Mouse (Mus musculus) frontal cortex, adult 2 months (tissue): ENCODE data around the gene Knl1. TPM values are rescaled to one million over a fixed set of nuclear protein-coding genes. Genes with fewer than 3 reads are reported as not detected.
A peak's percentile ranks its signal among the peaks of the same experiment; 100 is the strongest.

ENCODE experiments used
- DNase-seq, 2 experiments: peaks; one replicate each; pipeline ENCODE4 v3.0.0; 2022; ENCODE audit warnings: low spot score in 1 of 2; ENCODE audit errors: extremely low spot score in 1 of 2
- polyA plus RNA-seq: library from polyadenylated mRNA; depleted of rRNA; stranded (reverse); fragments of >200 nt; gene quantifications from 2 replicates; pipeline ENCODE4 v1.2.3, GENCODE M21; 2012

Knl1 gene
- polyA plus RNA-seq, 1 experiment: 0.06 TPM

DNA sequence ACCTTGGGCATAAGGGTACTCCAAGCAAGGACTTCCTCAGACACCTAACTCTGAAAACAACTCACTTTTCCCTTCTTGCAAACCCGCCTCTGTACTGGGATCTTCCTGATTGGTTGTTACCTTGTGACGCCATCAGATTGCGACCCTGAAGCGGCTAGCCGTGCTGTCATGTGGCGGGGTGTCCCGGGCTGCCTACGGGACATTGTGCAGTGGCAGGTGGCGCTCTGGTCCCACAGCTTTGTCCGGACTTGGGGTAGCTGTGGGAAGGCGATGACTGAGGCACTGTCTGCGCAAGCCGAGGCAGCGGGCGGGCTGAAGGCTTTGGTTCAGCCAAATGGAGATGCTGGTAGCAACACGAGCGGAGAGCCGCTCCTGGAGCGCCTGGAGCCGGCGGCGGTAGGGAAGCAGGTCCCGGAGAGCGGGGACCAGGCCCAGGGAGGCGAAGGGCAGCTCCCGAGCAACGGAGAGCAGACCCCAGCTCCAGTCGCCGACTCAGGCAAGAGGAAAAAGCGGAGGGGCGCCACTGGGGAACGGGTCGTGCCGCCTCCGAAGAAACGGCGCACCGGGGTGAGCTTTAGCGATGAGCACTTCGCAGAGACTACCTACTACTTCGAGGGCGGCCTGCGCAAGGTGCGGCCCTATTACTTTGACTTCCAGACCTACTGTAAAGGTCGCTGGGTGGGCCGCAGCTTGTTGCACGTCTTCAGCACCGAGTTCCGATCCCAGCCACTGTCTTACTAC is 12.1 kb upstream of the Knl1 start, which contains the start of gene Rpusd2:
Rpusd2 (plus strand) TSS at position 135 of the 741 bp plus-strand sequence.
- DNase-seq: peak; percentile 91 to 96

GRCm38 (mm10) chr2:119035397-119035745 is 11.5 kb upstream of the Knl1 start:
- no peak for DNase-seq

DNA sequence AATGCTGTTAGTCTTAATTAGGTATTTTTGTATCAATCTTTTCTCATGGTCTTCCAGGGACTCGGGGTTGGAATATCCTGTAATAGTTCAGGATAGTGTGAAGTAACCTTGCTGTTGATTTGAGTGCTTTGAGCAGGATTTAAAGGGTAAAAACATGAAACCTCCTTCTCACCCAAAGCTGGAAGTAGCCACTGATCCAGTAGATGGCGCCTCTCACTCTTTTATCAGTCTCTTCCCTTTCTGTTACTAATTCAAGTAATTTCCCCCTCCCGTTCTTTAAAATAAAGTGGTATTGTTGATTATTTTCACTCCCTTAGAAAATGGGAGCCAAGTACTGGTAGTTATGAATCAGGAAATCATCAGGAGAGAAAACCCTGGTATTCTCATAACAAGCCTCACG is 6.0 kb upstream of the Knl1 start:
- peak in 1 of 2 experiments; percentile 71 for DNase-seq

DNA sequence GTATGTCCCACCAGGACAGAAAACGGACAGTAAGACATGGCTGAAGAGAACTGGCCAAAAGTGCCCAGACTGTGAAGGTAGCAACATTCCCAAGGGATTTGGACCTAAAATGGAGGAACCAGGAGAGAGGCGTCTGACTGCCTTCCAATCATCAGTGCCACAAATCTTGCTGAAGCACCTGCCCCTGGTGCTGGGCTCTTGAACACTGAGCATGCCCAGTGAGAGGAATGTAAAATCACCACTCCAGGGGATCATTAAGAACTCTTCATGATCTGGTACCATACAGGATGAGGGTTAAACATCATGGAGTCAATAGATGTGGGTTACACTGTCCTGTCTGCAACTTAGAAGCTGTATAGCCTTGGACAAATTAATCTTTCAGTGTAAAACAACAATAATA is 1.8 kb upstream of the Knl1 start:
- no peak for DNase-seq

- no peak for DNase-seq
Measured at GRCm38 (mm10) chr2:119047849-119048248, 930 bp downstream of the Knl1 start.

- no peak for DNase-seq
Measured at GRCm38 (mm10) chr2:119050132-119050650, 3.3 kb downstream of the Knl1 start.

DNA sequence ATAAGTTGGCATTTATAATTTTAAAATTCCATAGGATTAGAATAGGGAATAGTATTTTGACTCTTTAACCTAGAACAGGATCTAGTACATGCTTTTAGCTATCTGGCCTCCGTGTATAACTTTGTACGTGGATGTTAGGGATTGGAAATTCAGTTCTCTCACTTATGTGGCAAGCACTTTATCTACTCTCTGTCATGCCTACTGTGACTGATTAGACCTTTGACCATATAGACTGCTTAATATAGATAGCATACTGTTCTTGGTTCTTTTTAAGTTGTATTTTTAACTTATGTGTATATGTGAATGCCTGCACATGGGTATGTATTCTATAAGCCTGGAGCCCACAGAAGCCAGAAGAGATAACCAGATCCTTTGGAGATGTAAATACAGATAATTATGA is 13.2 kb downstream of the Knl1 start:
- DNase-seq: no peak

GRCm38 (mm10) chr2:119072397-119072796 is 25.5 kb downstream of the Knl1 start:
- DNase-seq: no peak

DNA sequence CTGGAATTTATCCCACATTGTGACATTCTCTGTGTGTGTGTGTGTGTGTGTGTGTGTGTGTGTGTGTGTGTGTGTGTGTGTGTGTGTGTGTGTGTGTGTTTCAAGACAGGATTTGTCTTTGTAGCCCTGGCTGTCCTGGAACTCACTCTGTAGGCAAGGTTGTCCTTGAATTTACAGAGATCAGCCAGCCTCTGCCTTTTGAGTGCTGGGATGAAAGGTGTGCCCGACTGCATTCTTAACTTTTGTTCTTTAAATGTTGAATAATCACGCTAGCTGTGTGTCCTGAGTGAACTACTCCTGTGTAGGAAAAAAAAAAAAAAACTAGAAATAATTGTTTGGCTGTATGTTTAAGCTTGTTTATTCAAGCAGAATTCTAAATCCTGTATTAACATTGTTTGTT is 39.2 kb downstream of the Knl1 start:
- no peak for DNase-seq

- no peak for DNase-seq
Measured at GRCm38 (mm10) chr2:119101552-119101951, 54.6 kb downstream of the Knl1 start.

- DNase-seq: no peak
Measured at GRCm38 (mm10) chr2:119106583-119106982, 59.7 kb downstream of the Knl1 start.

DNA sequence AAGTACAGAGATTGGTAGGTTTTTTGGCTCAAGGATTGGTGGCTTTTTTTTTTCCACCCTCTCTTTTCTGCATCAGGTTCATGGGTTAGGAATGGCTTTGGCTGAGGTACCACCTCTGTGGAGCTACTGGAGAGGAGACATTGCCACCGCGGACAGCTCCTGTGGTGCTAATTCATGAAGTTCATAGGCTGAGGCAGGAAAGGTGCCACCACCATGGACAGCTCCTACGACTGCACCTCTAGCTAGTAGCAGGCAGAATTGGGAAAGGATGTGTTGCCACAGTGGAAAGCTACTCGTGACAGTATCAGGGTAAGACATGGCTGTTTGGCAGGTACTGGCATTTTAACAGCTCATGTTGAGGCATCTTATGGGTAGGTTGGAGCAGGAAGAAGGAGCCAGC is 61.6 kb downstream of the Knl1 start:
- DNase-seq: no peak

- DNase-seq: no peak
Measured at GRCm38 (mm10) chr2:119111060-119111459, 64.1 kb downstream of the Knl1 start.

DNA sequence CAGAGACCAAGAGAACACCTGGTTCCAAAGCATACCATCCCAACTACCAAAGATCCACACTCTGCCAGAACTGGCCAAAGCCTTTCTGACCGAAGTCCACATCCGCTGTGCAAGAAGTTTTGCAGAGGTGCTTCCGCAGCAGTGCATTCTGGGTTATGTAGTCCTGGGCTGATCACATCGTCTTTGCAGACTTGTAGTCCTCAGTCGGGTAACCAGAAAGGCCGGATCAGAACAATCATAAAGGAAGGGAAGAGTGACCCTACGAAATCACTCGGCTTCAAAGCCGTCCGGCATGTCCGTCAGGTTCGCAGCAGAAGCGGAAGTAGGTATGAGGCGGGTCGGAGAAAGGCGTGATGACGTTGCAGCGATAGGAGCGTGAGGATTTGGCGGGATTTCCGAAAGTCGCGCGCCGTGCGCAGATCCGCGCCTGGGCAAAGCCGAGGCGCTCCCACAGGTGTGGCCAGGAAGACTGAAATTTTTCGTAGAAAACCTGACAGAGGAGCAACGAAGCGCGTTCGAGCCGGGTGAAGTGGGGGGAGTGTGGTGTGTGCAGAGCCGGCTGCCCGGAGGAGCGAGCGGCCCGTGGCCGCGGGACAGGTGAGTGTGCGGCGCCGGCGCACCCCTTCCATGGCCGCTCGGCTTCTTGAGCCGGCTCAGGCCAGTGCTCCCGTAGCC is 65.7 kb downstream of the Knl1 start, which contains the start of gene Rad51:
Rad51 (plus strand) TSS at position 356 of the 675 bp plus-strand sequence.
- peak; percentile 82 for DNase-seq

DNA sequence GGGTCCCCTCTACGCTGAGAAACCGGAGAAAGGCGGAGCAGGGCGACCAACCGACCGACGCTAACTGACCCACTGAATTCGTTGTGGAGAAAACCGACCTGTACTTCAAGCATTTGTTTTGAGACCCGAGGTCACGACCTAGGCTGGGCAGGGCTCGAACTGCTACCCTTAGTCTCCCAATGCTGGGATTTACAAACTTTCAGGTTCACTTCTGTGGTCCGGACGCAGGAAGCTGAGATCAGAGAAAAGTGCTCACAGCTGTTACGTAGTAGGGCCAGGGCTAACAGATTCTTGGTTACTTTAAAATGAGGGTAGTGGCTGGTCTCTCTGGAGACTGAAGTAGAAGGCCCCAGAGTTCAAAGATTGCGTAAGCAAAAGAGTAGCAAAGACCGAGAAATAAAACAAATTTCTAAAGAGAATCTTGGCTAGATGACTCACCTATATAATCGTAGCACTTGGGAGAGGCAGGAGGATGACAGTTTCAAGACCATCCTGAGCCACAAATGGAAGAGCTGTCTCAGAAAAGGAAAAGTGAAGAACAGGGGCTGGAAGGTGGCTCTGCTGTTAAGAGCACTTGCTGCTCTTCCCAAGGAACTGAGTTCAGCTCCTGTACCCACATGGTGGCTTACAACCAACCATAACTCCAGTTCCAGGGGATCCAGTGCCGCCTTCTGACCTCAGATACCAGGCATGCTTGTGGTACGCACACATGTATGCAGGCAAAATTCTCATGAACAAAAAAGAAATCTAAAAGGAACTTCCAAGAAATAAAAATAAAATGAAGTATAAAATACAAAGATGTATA is 66.4 kb downstream of the Knl1 start:
- no peak for DNase-seq

DNA sequence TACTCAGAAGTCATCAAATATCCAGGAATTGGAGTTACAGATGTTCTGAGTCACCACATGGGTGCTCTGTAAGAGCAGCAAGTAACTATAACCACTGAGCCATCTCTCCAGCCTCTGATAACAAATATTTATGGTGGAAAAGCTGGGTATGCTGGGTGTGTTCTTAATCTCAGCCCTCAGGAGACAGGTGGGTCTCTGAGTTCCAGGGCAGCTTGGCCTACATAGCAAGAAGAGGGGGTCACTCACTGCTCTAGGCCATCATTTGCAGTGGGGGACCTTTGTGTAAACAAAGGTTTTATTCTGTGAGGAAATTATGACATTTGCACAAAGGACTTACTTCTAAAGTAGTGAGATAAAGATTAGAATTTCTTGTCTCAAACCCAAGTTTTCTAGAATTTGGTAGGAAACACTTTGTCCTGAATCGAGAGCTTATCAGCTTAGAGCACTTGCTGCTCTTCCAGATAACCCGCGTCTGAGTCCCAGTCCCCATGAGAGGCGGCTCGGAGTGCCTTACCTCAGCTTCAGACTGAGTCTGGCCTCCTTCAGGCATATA is 89.5 kb downstream of the Knl1 start:
- DNase-seq: no peak

GRCm38 (mm10) chr2:119145199-119145598 is 98.3 kb downstream of the Knl1 start:
- no peak for DNase-seq

DNA sequence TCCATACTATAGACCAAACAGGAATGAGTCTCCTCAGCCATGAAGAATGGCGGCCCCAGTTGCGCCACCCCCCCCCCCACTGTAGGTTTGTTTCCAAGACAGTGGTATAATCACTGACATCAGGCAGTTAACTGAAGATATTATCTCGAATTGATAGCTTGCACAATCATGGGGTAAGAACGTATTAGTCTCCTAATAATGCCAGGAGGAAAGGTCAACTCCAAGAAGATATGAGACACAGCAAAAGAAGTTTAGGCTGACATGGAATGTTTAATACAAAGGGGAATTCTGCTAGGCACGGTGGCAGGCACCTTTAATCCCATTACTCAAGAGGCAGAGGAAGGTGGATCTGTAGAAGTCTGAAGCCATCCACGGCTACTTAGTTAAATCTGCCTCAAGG is 99.5 kb downstream of the Knl1 start:
- no peak for DNase-seq

DNA sequence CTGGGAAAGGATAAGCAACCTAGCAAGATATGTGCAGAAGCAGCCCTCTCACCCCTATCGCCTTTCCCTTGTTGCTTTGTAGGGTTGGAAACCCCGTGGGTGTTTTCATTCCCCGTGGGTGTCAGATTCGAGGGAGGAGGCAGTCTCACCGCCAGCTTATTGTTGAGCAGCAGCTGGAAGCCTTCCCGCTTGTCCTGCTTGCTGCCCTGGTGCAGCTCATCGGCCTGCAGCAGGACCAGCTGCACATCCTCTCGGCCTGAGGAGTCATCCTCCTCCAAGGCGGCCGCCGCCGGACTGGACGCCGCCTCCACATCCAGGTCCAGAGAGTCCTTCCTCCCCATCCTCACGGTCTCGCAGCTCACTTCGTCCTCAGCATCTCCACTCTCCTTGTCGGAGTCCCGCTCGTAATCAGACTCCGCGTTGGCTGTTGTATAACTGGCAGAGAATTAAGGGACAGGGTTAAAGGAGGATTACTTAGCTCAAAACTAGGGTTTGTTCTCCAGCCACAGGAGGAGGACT is 100.3 kb downstream of the Knl1 start:
- no peak for DNase-seq

DNA sequence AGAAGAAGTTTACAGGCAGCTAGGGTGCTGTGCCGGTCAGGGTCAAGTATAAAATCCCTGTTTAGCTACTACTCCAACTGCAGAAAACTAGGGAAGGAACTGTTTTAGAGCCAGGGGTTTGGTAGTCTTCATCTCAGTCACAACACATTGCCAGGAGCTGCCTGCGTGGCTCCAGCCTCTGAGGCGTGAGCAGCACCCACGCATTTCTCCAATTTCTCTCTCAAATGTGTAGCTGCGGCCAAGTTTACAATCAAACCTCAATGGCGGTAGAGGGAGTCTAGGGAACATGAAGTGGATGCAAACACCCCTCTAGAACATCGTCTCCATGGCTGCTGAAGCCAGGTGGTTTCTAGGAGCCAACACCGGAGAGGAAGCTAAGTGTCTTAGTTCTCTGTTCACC is 100.9 kb downstream of the Knl1 start:
- peak; percentile 33 to 70 for DNase-seq

- no peak for DNase-seq
Measured at GRCm38 (mm10) chr2:119152255-119152654, 105.3 kb downstream of the Knl1 start.
